Mouse (Mus musculus) erythroblast, embryonic 14.5 days (primary cell): ENCODE measurements around the gene Ring1. TPM values are rescaled to one million over a fixed set of nuclear protein-coding genes. Genes with fewer than 3 reads are reported as not detected.
"Not testable (repeated sequence)": the region's sequence is repeated elsewhere in the genome, so short reads cannot be mapped to it uniquely, and the experiment has no call there.

Experiments used
- H3K27me3 ChIP-seq: 2 replicates; pipeline ENCODE4 v1.6.1; 2012; ENCODE audit warnings: inconsistent platforms; ENCODE audit not compliant: control insufficient read depth
- H3K36me3 ChIP-seq: 2 replicates; pipeline ENCODE4 v1.6.1; 2012; ENCODE audit warnings: mild to moderate bottlenecking, inconsistent platforms; ENCODE audit not compliant: control insufficient read depth
- H3K4me1 ChIP-seq: 2 replicates; pipeline ENCODE4 v1.6.1; 2012; ENCODE audit warnings: inconsistent platforms; ENCODE audit not compliant: control insufficient read depth
- H3K4me3 ChIP-seq: replicated peaks from 2 replicates; pipeline ENCODE3; 2012; ENCODE audit warnings: moderate library complexity, mild to moderate bottlenecking, inconsistent platforms
- H3K9me3 ChIP-seq: 2 replicates; pipeline ENCODE4 v1.6.1; 2012; ENCODE audit warnings: low read length, inconsistent platforms, mixed read lengths; ENCODE audit not compliant: control insufficient read depth
- GATA1 ChIP-seq: IDR thresholded peaks from 2 replicates; pipeline ENCODE4 v1.6.1; 2012; ENCODE audit warnings: low read length, inconsistent platforms, mixed read lengths
- TAL1 ChIP-seq: IDR thresholded peaks from 3 replicates; pipeline ENCODE4 v1.6.1; 2012; ENCODE audit warnings: low read length, inconsistent platforms, mixed read lengths
- polyA plus RNA-seq: library from polyadenylated mRNA; stranded (reverse); fragments of >175 nt; gene quantifications from 2 replicates; pipeline ENCODE4 v1.2.3, GENCODE M21; 2012

Ring1 gene
- polyA plus RNA-seq, 1 experiment, result 1.8 TPM

GRCm38 (mm10) chr17:34024861-34025755 lies 628 bp upstream of the Ring1 start:
- H3K36me3 ChIP-seq, result peaks cover 49% of the 10 kb centered on the region
- H3K9me3 ChIP-seq, result peaks cover 29% of the 10 kb centered on the region
- no peak for TF ChIP-seq GATA1
- no peak for TF ChIP-seq TAL1
- peaks cover 68% of the 10 kb centered on the region for H3K4me1 ChIP-seq
- peak overlapping the region; percentile 91 for H3K4me3 ChIP-seq
- no peaks in the 10 kb centered on the region for H3K27me3 ChIP-seq

GRCm38 (mm10) chr17:34023678-34024077 lies 802 bp downstream of the Ring1 start:
- H3K9me3 ChIP-seq, result peaks cover 41% of the 10 kb centered on the region
- H3K4me3 ChIP-seq, result peak overlapping the region; percentile 91
- no peaks in the 10 kb centered on the region for H3K27me3 ChIP-seq
- peaks cover 34% of the 10 kb centered on the region for H3K36me3 ChIP-seq
- TF ChIP-seq TAL1, result no peak
- TF ChIP-seq GATA1, result no peak
- peaks cover 53% of the 10 kb centered on the region for H3K4me1 ChIP-seq

- no peak for TF ChIP-seq TAL1
- no peak for TF ChIP-seq GATA1
- H3K4me3 ChIP-seq, result no peak overlapping the region
- peaks cover 44% of the 10 kb centered on the region for H3K9me3 ChIP-seq
- H3K4me1 ChIP-seq, result peaks cover 46% of the 10 kb centered on the region
- H3K36me3 ChIP-seq, result peaks cover 27% of the 10 kb centered on the region
- H3K27me3 ChIP-seq, result no peaks in the 10 kb centered on the region
Observed at GRCm38 (mm10) chr17:34022987-34023386, 1.5 kb downstream of the Ring1 start.

GRCm38 (mm10) chr17:34022414-34022783 lies 2.1 kb downstream of the Ring1 start:
- Histone ChIP-seq H3K36me3 (peaks cover 27% of the 10 kb centered on the region), H3K27me3 (no peaks in the 10 kb centered on the region), H3K9me3 (peaks cover 44% of the 10 kb centered on the region), H3K4me1 (peaks cover 41% of the 10 kb centered on the region), H3K4me3 (no peak overlapping the region)
- no peak for TF ChIP-seq TAL1
- TF ChIP-seq GATA1, result no peak

GRCm38 (mm10) chr17:34021539-34022413 lies 2.7 kb downstream of the Ring1 start:
- H3K9me3 ChIP-seq, result peaks cover 44% of the 10 kb centered on the region
- no peak overlapping the region for H3K4me3 ChIP-seq
- H3K4me1 ChIP-seq, result peaks cover 34% of the 10 kb centered on the region
- H3K27me3 ChIP-seq, result no peaks in the 10 kb centered on the region
- TF ChIP-seq GATA1 (no peak), TAL1 (no peak)
- H3K36me3 ChIP-seq, result peaks cover 27% of the 10 kb centered on the region

GRCm38 (mm10) chr17:34013436-34013835 lies 11.0 kb downstream of the Ring1 start:
- Histone ChIP-seq H3K27me3 (no peaks in the 10 kb centered on the region), H3K4me1 (no peaks in the 10 kb centered on the region), H3K4me3 (no peak overlapping the region), H3K36me3 (no peaks in the 10 kb centered on the region), H3K9me3 (peaks cover 12% of the 10 kb centered on the region)
- TF ChIP-seq TAL1, result no peak
- no peak for TF ChIP-seq GATA1

- TF ChIP-seq GATA1 (no peak), TAL1 (no peak)
- Histone ChIP-seq H3K4me1 (no peaks in the 10 kb centered on the region), H3K4me3 (no peak overlapping the region), H3K9me3 (peaks cover 9% of the 10 kb centered on the region), H3K36me3 (no peaks in the 10 kb centered on the region), H3K27me3 (no peaks in the 10 kb centered on the region)
Observed at GRCm38 (mm10) chr17:34010156-34010555, 14.3 kb downstream of the Ring1 start.

GRCm38 (mm10) chr17:34006570-34006969 lies 17.9 kb downstream of the Ring1 start:
- Histone ChIP-seq H3K36me3 (no peaks in the 10 kb centered on the region), H3K27me3 (peaks cover 6% of the 10 kb centered on the region)
- TF ChIP-seq GATA1 (no peak), TAL1 (no peak)

GRCm38 (mm10) chr17:34003426-34003825 lies 21.1 kb downstream of the Ring1 start:
- TF ChIP-seq GATA1 (no peak), TAL1 (no peak)
- Histone ChIP-seq H3K36me3 (no peaks in the 10 kb centered on the region), H3K4me3 (no peak overlapping the region), H3K9me3 (no peaks in the 10 kb centered on the region), H3K4me1 (no peaks in the 10 kb centered on the region), H3K27me3 (peaks cover 35% of the 10 kb centered on the region)

More at GRCm38 (mm10) chr17:34006570-34006969, 17.9 kb downstream of the Ring1 start:
- Histone ChIP-seq H3K9me3 (no peaks in the 10 kb centered on the region), H3K4me3 (no peak overlapping the region), H3K4me1 (no peaks in the 10 kb centered on the region)

- not testable (repeated sequence) for H3K4me3 ChIP-seq, H3K9me3 ChIP-seq, H3K4me1 ChIP-seq, H3K36me3 ChIP-seq
- peaks cover 43% of the 10 kb centered on the region for H3K27me3 ChIP-seq
Observed at GRCm38 (mm10) chr17:34000796-34001195, 23.7 kb downstream of the Ring1 start.
